Mouse (Mus musculus) MEL (cell line): ENCODE results near the gene Lce3b. TPM values are rescaled to one million over a fixed set of nuclear protein-coding genes. Genes with fewer than 3 reads are reported as not detected.

Source experiments
- DNase-seq: peaks from one replicate; pipeline ENCODE4 v3.0.0; 2011; ENCODE audit warnings: low read depth, low spot score
- H3K27ac ChIP-seq: 2 replicates; pipeline ENCODE4 v1.5.1; 2012; ENCODE audit warnings: low read depth, mild to moderate bottlenecking, control low read depth, low read length, moderate library complexity; ENCODE audit not compliant: control insufficient read depth
- H3K27me3 ChIP-seq, 2 experiments: fragments of 150-350 bp in 1 of 2; sonication (generic) in 1 of 2; 2 replicates each; pipeline ENCODE4 v1.6.1; 2012; ENCODE audit warnings: low read length in 2 of 2, mild to moderate bottlenecking in 2 of 2, improper control_type of control experiment in 1 of 2, moderate library complexity in 1 of 2; ENCODE audit not compliant: insufficient read depth in 2 of 2, control insufficient read depth in 1 of 2
- H3K36me3 ChIP-seq, 2 experiments: 2 replicates each; pipeline ENCODE4 v1.6.1; 2012 to 2014; ENCODE audit warnings: low read length in 2 of 2, improper control_type of control experiment in 1 of 2, inconsistent platforms in 1 of 2, mild to moderate bottlenecking in 1 of 2; ENCODE audit not compliant: insufficient read depth in 2 of 2, control insufficient read depth in 1 of 2
- H3K4me1 ChIP-seq, 2 experiments: fragments of 150-350 bp in 1 of 2; sonication (generic) in 1 of 2; 2 replicates each; pipeline ENCODE4 v1.6.1; 2012; ENCODE audit warnings: low read length in 2 of 2, improper control_type of control experiment in 1 of 2, mild to moderate bottlenecking in 1 of 2; ENCODE audit not compliant: insufficient read depth in 2 of 2, control insufficient read depth in 1 of 2
- H3K4me3 ChIP-seq, 2 experiments: fragments of 150-350 bp in 1 of 2; sonication (generic) in 1 of 2; 2 replicates each; pipeline ENCODE4 v1.5.1; 2012; ENCODE audit warnings: low read depth in 2 of 2, low read length in 2 of 2, mild to moderate bottlenecking in 2 of 2, moderate library complexity in 2 of 2, control low read depth in 1 of 2, improper control_type of control experiment in 1 of 2; ENCODE audit not compliant: control insufficient read depth in 1 of 2, insufficient read depth in 1 of 2
- H3K79me2 ChIP-seq: 2 replicates; pipeline ENCODE4 v1.6.1; 2012; ENCODE audit warnings: mild to moderate bottlenecking, low read length, moderate library complexity; ENCODE audit not compliant: control insufficient read depth, poor library complexity, insufficient read depth
- H3K9ac ChIP-seq: 2 replicates; pipeline ENCODE4 v1.6.1; 2012; ENCODE audit warnings: low read depth, mild to moderate bottlenecking, control low read depth, low read length, moderate library complexity; ENCODE audit not compliant: control insufficient read depth, poor library complexity, severe bottlenecking
- H3K9me3 ChIP-seq: fragments of 150-350 bp; sonication (generic); replicated peaks from 2 replicates; pipeline ENCODE4 v1.6.1; 2012; ENCODE audit warnings: mild to moderate bottlenecking, low read length, improper control_type of control experiment, moderate library complexity; ENCODE audit not compliant: insufficient read depth
- BHLHE40 ChIP-seq: IDR thresholded peaks from 2 replicates; pipeline ENCODE4 v1.6.1; 2012; ENCODE audit warnings: low read depth, mild to moderate bottlenecking, inconsistent platforms, low read length, improper control_type of control experiment, borderline replicate concordance
- CHD1 ChIP-seq: IDR thresholded peaks from 2 replicates; pipeline ENCODE4 v1.6.1; 2012; ENCODE audit warnings: low read depth, mild to moderate bottlenecking, inconsistent platforms, low read length, improper control_type of control experiment
- CTCF ChIP-seq, 3 experiments: IDR thresholded peaks in 2 of 3; conservative IDR thresholded peaks in 1 of 3; 2 replicates each; pipeline ENCODE4 v1.5.1; 2011 to 2012; ENCODE audit warnings: low read length in 3 of 3, low read depth in 2 of 3, mild to moderate bottlenecking in 2 of 3, improper control_type of control experiment in 1 of 3, inconsistent platforms in 1 of 3, mixed read lengths in 1 of 3, moderate library complexity in 1 of 3; ENCODE audit not compliant: control insufficient read depth in 1 of 3, insufficient read depth in 1 of 3, poor library complexity in 1 of 3, severe bottlenecking in 1 of 3
- E2F4 ChIP-seq: IDR thresholded peaks from 2 replicates; pipeline ENCODE4 v1.6.1; 2011; ENCODE audit warnings: low read depth, low read length, improper control_type of control experiment, borderline replicate concordance
- ELF1 ChIP-seq: IDR thresholded peaks from 2 replicates; pipeline ENCODE4 v1.6.1; 2014; ENCODE audit warnings: low read depth, mild to moderate bottlenecking, inconsistent platforms, low read length, improper control_type of control experiment, moderate library complexity
- HCFC1 ChIP-seq: IDR thresholded peaks from 2 replicates; pipeline ENCODE4 v1.6.1; 2012; ENCODE audit warnings: low read depth, mild to moderate bottlenecking, inconsistent platforms, low read length, improper control_type of control experiment, moderate library complexity
- KAT2A ChIP-seq: conservative IDR thresholded peaks from 2 replicates; pipeline ENCODE4 v1.6.1; 2012; ENCODE audit warnings: low read depth, low read length, improper control_type of control experiment, inconsistent platforms
- MAFK ChIP-seq: IDR thresholded peaks from 2 replicates; pipeline ENCODE4 v1.6.1; 2011; ENCODE audit warnings: low read depth, mild to moderate bottlenecking, low read length, improper control_type of control experiment, borderline replicate concordance
- MAZ ChIP-seq: IDR thresholded peaks from 2 replicates; pipeline ENCODE4 v1.6.1; 2012; ENCODE audit warnings: low read depth, mild to moderate bottlenecking, inconsistent platforms, low read length, improper control_type of control experiment
- MEF2A ChIP-seq: IDR thresholded peaks from 2 replicates; pipeline ENCODE4 v1.6.1; 2014; ENCODE audit warnings: low read depth, mild to moderate bottlenecking, inconsistent platforms, low read length, improper control_type of control experiment; ENCODE audit not compliant: poor library complexity, insufficient replicate concordance, severe bottlenecking; ENCODE audit errors: extremely low read depth
- MXI1 ChIP-seq: IDR thresholded peaks from 2 replicates; pipeline ENCODE4 v1.6.1; 2011; ENCODE audit warnings: mild to moderate bottlenecking, low read depth, low read length, improper control_type of control experiment
- MYB ChIP-seq: IDR thresholded peaks from 2 replicates; pipeline ENCODE4 v1.6.1; 2011; ENCODE audit warnings: mild to moderate bottlenecking, low read depth, low read length, improper control_type of control experiment
- POLR2A ChIP-seq, 2 experiments: IDR thresholded peaks; 2 replicates each; pipeline ENCODE4 v1.6.1; 2011 to 2012; ENCODE audit warnings: low read length in 2 of 2, mild to moderate bottlenecking in 2 of 2, control low read depth in 1 of 2, improper control_type of control experiment in 1 of 2, low read depth in 1 of 2, moderate library complexity in 1 of 2; ENCODE audit not compliant: control insufficient read depth in 1 of 2, insufficient read depth in 1 of 2, poor library complexity in 1 of 2
- POLR2AphosphoS2 ChIP-seq: IDR thresholded peaks from 2 replicates; pipeline ENCODE4 v1.6.1; 2011; ENCODE audit warnings: low read length, improper control_type of control experiment
- RAD21 ChIP-seq: IDR thresholded peaks from 2 replicates; pipeline ENCODE4 v1.6.1; 2011; ENCODE audit warnings: mild to moderate bottlenecking, low read depth, low read length, improper control_type of control experiment
- SMC3 ChIP-seq: IDR thresholded peaks from 2 replicates; pipeline ENCODE4 v1.6.1; 2011; ENCODE audit warnings: low read depth, low read length, improper control_type of control experiment
- TAL1 ChIP-seq: IDR thresholded peaks from 2 replicates; pipeline ENCODE4 v1.6.1; 2012; ENCODE audit warnings: mild to moderate bottlenecking, inconsistent platforms, low read length, moderate library complexity, mixed read lengths
- TBP ChIP-seq: IDR thresholded peaks from 2 replicates; pipeline ENCODE4 v1.8.0; 2011; ENCODE audit warnings: low read depth, low read length, improper control_type of control experiment
- TCF12 ChIP-seq: IDR thresholded peaks from 2 replicates; pipeline ENCODE4 v1.6.1; 2014; ENCODE audit warnings: low read depth, mild to moderate bottlenecking, inconsistent platforms, low read length, improper control_type of control experiment, moderate library complexity
- USF1 ChIP-seq: IDR thresholded peaks from 2 replicates; pipeline ENCODE4 v1.6.1; 2014; ENCODE audit warnings: low read depth, mild to moderate bottlenecking, inconsistent platforms, low read length, improper control_type of control experiment, moderate library complexity
- ZC3H11A ChIP-seq: IDR thresholded peaks from 2 replicates; pipeline ENCODE4 v1.6.1; 2012; ENCODE audit warnings: low read depth, mild to moderate bottlenecking, inconsistent platforms, low read length, improper control_type of control experiment
- ZMIZ1 ChIP-seq: IDR thresholded peaks from 2 replicates; pipeline ENCODE4 v1.6.1; 2012; ENCODE audit warnings: low read depth, mild to moderate bottlenecking, inconsistent platforms, low read length, improper control_type of control experiment, moderate library complexity
- polyA plus RNA-seq, 2 experiments: library from polyadenylated mRNA; stranded (reverse) in 1 of 2; unstranded in 1 of 2; fragments of >175 nt in 1 of 2; fragments of >200 nt in 1 of 2; gene quantifications; 2 replicates each; pipeline versions ENCODE4 v1.2.1 to v1.2.4; 2012; ENCODE audit warnings: low replicate concordance in 2 of 2, low read depth in 1 of 2; ENCODE audit not compliant: insufficient read length in 2 of 2, insufficient read depth in 1 of 2, missing spikeins in 1 of 2
- total RNA-seq: library from RNA; depleted of rRNA; stranded (reverse); fragments of 300-350 nt; gene quantifications from 2 replicates; pipeline ENCODE4 v1.2.3, GENCODE M21; 2012

The Lce3b gene
- total and polyA plus RNA-seq, 3 experiments, result not detected

DNA sequence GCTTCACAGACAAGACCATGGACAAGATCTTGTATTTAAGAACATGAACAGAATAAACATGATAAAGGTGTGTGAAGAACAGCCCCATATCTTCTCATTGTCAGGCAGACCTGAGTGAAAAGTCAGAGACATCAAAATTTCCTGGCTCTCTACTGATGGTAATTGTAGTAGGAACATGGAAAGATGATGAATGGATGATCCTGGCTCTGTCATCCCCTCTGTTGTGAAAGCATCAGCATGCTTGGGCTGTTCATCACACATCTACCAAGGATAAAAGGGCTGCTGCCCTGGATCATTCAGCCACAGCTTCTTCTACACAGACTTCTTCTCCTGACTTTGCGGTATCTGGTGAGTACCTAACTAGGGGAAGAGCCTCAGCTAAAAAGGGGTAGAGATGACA lies 24.3 kb downstream of the Lce3b start, which contains the start of gene Lce3d:
TSS of gene Lce3d (plus strand) at position 301 of the 400 bp plus-strand sequence.
- no peaks in the 10 kb centered on the region for H3K79me2 ChIP-seq
- no peaks in the 10 kb centered on the region for H3K9me3 ChIP-seq
- no peak within 1 kb of the TSS for H3K4me3 ChIP-seq
- H3K36me3 ChIP-seq, result no peaks in the 10 kb centered on the region
- no peak for DNase-seq
- no peaks in the 10 kb centered on the region for H3K27me3 ChIP-seq
- H3K4me1 ChIP-seq, result no peaks in the 10 kb centered on the region
- no peak for TF ChIP-seq ELF1
- TF ChIP-seq ZMIZ1, result no peak
- TF ChIP-seq HCFC1, result no peak
- no peak for TF ChIP-seq MYB
- no peak for TF ChIP-seq ZC3H11A
- TF ChIP-seq CHD1, result no peak
- TF ChIP-seq SMC3, result no peak
- H3K27ac ChIP-seq, result no peak within 1 kb of the TSS
- no peak within 1 kb of the TSS for H3K9ac ChIP-seq

DNA sequence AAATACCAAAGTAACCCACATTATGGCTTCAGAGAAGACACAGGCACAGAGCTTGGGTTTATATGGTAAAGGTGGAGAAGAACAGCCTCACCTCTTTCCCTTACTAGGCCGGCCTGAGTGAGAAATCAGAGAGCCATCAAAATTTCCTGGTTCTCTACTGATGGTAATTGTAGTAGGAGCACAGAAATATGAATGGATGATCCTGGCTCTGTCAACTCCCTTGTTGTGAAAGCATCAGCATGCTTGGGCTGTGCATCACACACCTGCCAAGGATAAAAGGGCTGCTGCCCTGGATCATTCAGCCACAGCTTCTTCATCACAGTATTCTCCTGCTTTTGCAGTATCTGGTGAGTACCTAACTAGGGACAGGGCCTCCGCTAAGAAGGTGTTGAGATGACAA lies 34.0 kb downstream of the Lce3b start, which contains the start of gene Lce3e:
TSS of gene Lce3e (plus strand) at position 301 of the 400 bp plus-strand sequence.
- Histone ChIP-seq H3K9me3 (no peaks in the 10 kb centered on the region), H3K27me3 (no peaks in the 10 kb centered on the region), H3K36me3 (no peaks in the 10 kb centered on the region), H3K4me3 (no peak within 1 kb of the TSS), H3K27ac (no peak within 1 kb of the TSS), H3K79me2 (no peaks in the 10 kb centered on the region), H3K9ac (no peak within 1 kb of the TSS), H3K4me1 (no peaks in the 10 kb centered on the region)
- DNase-seq, result no peak
- TF ChIP-seq ELF1 (no peak), CHD1 (no peak), RAD21 (no peak), POLR2A (IDR thresholded peaks at IDR 0.05; ENCODE audit: control insufficient read depth in 1 of 2, insufficient read depth in 1 of 2, low read depth in 1 of 2, low read length in 2 of 2, poor library complexity in 1 of 2) (no peak), MEF2A (no peak), CTCF (IDR thresholded peaks at IDR 0.05 in 2 of 3, conservative IDR thresholded peaks at IDR 0.05 in 1 of 3; ENCODE audit: control insufficient read depth in 1 of 3, insufficient read depth in 1 of 3, low read depth in 2 of 3, low read length in 3 of 3, poor library complexity in 1 of 3, severe bottlenecking in 1 of 3) (no peak), ZC3H11A (no peak), BHLHE40 (no peak), POLR2AphosphoS2 (no peak), MAZ (no peak), TAL1 (no peak), ZMIZ1 (no peak), MAFK (no peak), HCFC1 (no peak)

DNA sequence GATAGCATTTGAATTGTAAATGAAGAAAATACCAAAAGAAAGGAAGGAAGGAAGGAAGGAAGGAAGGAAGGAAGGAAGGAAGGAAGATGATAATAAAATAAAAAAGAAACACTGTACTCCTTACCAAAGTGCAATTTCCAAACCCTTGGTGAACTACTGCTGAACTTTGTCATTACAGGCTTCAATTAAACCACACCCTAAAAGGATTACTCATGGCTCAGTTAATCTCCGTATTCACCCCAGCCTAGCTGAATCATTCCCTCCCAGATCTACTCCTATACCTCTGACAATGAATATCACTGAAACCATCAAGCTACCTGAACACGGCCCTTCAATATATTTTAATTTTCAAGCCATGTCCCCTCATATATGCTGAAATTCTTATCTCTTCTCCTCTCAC lies 45.7 kb downstream of the Lce3b start:
- DNase-seq, result no peak
- Histone ChIP-seq H3K9ac (no peak overlapping the region), H3K27me3 (no peaks in the 10 kb centered on the region), H3K36me3 (no peaks in the 10 kb centered on the region), H3K27ac (no peak overlapping the region), H3K9me3 (no peaks in the 10 kb centered on the region), H3K79me2 (no peaks in the 10 kb centered on the region), H3K4me3 (no peak overlapping the region), H3K4me1 (no peaks in the 10 kb centered on the region)
- TF ChIP-seq TBP (no peak), SMC3 (no peak), BHLHE40 (no peak), KAT2A (no peak), MYB (no peak), TCF12 (no peak), E2F4 (no peak), MXI1 (no peak), MAZ (no peak), USF1 (no peak), POLR2A (IDR thresholded peaks at IDR 0.05; ENCODE audit: control insufficient read depth in 1 of 2, insufficient read depth in 1 of 2, low read depth in 1 of 2, low read length in 2 of 2, poor library complexity in 1 of 2) (no peak), CTCF (IDR thresholded peaks at IDR 0.05 in 2 of 3, conservative IDR thresholded peaks at IDR 0.05 in 1 of 3; ENCODE audit: control insufficient read depth in 1 of 3, insufficient read depth in 1 of 3, low read depth in 2 of 3, low read length in 3 of 3, poor library complexity in 1 of 3, severe bottlenecking in 1 of 3) (no peak)
